Mouse (Mus musculus) liver, adult (tissue): Measurements from ENCODE around the gene Lypla2.

ENCODE experiments used
- GATA4 ChIP-seq: IDR thresholded peaks from 2 replicates; pipeline ENCODE4 v1.6.1; 2014; ENCODE audit warnings: mild to moderate bottlenecking, low read length; ENCODE audit not compliant: insufficient replicate concordance

The Lypla2 gene

DNA sequence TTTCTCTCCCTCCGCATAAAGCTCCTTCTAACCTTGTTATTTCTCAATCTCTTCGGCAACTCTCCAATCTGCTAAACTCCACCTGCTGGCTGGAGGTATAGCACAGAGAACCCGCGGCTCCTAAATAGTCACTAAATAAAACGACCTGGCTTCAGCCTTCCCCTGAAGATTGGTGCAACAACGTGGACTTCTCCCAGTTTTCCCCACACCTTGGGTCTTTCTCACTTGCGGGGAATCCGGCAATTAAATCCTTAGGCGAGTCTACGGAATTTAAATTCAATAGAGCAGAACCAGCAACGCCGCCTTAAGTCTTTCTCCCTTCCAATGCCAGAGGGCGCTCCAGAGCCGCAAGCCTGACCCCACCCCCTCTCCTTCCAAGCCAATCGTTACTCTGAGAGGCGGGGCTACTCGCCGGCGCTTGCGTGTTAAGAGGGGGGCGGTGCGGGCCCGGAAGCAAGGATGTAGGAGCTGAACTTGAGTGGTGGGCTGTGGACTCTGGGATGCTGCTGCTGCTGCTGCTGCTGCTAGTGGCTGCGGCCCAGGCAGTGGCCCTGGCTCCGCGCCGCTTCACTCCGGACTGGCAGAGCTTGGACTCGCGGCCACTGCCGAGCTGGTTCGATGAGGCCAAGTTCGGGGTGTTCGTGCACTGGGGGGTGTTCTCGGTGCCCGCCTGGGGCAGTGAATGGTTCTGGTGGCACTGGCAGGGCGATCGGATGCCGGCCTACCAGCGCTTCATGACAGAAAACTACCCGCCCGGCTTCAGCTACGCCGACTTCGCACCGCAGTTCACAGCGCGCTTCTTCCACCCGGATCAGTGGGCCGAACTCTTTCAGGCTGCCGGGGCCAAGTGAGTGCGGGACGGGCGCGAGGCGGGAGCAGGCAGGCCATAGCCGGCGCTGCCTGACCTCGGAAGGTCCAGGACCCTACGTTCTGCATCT, 51.9 kb downstream of the Lypla2 start, which contains the start of gene Fuca1:
Gene Fuca1 (plus strand): TSS at position 432 of the 938 bp plus-strand sequence.
- no peak for TF ChIP-seq GATA4

GRCm38 (mm10) chr4:135919280-135919639, 53.2 kb downstream of the Lypla2 start:
- TF ChIP-seq GATA4: no peak

GRCm38 (mm10) chr4:135918635-135919279, 53.7 kb downstream of the Lypla2 start:
- TF ChIP-seq GATA4: no peak
